Mouse (Mus musculus) thymus, postnatal 14 days (tissue): ENCODE measurements around the gene Oxnad1.
"Not testable (repeated sequence)": the region's sequence is repeated elsewhere in the genome, so short reads cannot be mapped to it uniquely, and the experiment has no call there.

Experiments used
- DNase-seq: peaks from one replicate; pipeline ENCODE4 v3.0.0; 2021

The Oxnad1 gene

DNA sequence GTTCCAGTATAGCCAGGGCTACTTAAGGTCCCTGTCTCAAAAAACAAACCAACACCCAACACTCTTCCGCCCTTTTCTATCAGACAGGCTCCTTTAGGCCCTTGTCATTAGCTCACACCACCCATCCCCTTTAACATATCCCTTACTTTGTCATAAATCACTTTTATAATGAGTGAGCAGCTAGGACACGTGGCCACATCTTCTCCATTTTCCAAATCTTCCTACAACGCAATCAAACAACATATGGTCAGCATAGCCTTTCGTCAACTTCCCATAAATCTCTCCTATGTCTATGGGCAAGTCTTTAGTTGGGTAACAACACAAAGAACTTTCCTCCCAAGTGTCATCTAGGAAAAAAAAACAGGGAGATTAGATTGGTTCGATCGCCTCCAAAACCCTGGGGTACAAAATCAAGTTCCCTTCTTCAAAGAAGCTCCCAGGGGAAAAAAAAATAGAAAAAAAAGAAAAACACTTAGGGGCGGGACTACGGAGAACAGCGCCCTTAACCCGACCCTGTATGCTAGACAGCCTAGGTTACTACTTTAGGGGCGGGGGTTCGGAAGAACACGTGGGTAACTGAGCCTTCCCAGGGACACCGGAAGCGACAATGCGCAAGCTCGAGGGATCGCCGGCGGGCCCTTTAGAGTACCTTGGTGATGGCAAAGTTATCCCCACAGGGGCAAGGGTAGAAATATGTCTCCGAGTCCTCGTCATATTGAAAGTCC, at the start of gene Oxnad1:
Gene Oxnad1, plus strand, starts transcription at position 614 of the 725 bp plus-strand sequence.
- peak; percentile 89 for DNase-seq

DNA sequence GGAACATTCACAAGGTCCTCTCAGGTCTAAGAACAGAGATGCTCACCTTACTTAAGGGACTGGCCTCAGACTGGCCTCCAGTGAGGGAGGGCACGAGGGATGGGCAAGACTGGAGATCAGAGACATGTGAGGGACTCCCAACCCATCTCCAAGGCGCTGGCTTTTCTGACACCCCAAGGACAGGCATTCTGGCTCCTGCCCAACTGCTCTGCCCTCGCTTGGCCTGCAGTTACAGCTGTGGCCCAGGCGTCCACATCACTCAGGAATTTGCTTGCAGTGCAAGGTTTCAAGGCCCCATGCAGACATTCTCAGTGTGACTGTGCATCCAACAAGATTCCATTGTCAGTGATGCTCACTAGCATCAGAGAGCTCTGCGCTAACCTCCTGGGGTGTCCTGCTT, 48.7 kb upstream of the Oxnad1 start:
- no peak for DNase-seq

DNA sequence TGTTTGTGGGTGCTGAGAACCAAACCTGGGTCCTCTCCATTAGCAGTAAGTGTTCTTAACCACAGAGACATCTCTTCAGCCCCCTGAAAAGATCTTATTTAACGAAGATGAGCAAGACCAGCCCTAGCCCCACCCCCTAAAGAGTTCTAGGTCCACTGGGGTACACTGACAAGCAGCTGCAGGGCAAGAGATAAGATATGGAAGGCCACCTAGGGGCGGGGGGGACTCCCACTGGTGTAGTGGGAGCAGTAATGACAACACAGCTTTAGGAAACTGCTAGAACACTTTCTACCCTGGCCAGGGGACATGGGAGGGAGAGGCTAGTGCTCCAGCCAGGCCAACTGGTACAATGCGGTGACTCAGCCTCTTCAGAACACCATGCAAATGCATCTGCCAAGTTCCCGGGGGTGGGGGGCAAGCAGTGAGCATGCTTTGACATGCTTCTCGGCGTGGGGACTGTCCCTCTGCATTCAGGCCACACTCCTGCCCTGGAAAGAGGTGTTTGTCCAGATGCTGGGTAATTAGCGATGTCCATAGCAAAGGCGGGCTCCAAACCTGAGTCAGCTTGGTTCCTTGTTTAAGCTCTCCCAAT, 47.4 kb upstream of the Oxnad1 start:
- DNase-seq = no peak

DNA sequence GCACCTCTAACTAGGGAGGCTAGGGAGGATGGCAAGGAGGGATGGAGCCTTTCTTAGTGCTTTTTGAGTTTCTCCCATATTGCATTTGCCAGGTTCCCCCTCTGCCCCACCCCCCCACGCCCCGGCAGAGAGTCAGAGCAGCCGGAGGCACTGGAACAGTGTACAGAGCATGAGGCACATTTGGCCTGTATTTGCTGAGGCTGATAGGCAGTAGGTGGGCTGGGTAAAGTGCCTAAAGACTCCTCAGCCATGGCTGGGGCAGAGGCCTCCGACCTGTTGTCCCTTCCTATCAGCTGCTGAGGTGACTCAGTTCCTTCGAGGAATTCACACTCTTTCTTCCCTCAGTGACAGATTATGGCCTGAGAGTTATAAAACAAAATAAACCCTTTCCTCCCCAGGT, 43.1 kb upstream of the Oxnad1 start:
- no peak for DNase-seq

DNA sequence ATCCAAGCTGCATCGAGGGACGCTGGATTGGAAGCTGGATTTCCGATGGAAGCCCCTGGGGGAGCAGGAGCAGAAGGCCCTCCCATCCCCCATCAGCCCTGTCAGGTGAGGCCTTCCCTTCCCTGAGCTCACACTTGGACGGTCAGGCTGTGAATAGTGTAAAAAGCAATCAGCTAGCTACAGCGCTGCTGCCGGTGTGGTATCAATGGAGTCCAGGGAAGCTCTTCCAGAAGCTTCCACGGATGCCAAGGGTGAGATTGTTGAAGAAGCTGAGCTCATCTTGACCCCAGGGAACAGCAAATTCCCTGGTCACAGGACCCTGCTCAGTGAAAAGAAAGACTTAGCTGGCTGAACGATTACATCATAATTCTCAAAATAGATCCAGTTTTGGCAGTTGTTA, 38.8 kb upstream of the Oxnad1 start:
- DNase-seq = no peak

DNA sequence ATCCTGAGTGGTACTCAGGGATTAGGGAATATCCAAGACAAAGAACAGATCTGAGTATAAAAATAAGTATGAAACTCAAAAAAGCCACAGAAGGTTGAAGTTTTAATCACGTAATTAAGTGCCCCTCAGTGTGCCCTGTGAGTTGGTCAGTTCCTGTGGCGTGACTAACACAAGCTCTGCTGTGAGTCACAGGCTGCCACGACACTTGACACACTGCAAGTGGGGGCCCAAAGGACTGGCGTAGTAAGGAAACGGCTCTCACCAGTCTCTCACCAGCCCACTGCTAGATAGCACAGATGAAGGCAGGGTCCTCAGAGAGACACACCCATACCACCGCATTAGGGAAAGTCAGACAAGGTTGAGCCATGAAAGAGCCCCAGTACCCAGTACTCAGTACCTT, 35.0 kb upstream of the Oxnad1 start:
- no peak for DNase-seq

DNA sequence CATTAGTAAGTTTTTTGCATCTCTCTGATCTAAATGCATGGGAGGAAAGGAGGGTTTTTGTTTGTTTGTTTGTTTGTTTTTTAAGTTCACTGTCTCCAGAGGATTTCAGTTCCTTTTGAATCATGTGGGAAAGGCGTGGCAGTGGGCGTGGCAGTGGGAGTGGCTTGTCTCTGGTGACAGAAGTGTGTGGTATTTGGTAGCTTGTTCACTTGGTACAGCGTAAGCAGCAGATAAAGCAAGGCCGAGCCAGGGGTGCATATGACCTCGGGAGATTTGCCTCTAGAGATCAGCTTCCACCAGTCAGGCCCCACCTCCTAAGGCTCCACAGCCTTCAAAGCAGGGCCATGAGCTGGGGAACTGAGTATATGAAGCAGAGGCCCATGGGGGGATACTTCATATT, 31.3 kb upstream of the Oxnad1 start:
- DNase-seq = no peak

DNA sequence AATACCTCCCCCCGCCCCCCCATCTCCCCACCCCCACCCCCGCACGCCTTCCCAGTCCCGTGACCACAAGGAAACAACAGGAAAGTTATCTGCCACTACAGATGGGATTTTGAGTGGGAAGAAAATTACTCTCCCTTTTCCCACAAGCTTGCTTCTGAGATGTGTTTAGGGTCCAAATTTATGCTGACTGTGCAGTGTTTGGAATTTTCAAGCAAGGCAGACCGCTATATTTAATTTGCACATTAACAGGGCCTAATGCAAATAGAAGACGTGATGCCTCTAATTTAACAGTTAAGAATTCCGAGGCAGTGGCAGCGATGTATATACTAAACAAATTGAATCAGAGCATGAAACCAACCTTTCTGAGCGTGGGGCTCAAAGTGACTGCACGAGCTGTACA, 30.4 kb upstream of the Oxnad1 start:
- no peak for DNase-seq

DNA sequence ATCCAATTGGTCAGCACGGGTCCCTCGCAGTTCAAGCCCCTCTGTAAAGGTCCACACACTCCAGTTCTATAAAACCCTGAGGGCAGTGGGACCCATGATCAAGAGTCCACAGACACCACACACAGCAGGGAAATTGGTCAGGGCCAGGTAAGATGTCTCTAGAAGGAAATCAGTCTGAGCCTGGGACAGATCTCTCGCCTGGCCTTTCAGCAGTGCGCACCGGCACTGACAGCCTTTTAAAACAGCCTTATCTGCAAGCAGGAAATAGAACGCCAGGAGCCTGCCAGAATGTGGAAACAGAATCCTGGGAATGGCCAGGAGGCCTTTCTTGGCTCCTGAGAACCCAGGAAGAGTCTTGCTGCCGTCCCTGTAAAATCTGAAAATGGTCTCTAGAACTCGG, 29.4 kb upstream of the Oxnad1 start:
- DNase-seq = no peak

DNA sequence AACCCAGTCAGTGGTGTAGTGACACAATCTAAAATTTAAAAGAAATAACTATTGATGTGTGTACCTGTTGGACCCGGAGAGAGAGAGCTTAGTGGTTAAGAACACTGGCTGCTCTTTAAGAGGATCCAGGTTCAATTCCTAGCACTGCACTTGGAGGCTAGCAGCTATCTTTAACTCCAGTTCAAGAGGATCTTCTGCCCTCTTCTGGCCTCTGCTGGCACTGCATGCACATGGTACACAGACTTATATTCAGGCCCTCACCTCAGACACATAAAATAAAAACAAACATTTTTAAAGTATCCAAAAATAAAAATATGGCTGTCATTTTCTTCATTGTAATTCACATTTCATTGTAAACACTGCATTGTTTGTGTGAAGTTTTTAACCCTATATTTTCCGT, 28.5 kb upstream of the Oxnad1 start:
- DNase-seq = peak; percentile 52

DNA sequence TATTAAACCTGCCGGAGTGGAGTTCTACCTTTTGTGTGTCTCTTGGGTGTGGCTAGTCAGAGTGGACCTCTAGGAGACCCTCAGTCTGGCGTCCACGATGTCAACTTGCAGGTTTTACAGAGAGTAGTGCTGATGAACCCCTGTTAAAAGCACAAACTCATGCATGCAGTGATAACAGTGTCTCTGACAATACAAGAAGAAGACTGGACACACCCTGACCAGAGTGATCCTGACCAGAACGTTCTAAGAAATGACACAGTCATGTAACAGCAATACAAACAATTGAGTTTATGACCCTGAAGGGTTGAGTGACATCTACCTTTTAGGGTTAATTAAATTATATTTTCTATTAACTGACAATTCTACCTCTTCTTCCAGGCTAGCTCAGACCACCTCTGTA, 27.5 kb upstream of the Oxnad1 start:
- DNase-seq = no peak

DNA sequence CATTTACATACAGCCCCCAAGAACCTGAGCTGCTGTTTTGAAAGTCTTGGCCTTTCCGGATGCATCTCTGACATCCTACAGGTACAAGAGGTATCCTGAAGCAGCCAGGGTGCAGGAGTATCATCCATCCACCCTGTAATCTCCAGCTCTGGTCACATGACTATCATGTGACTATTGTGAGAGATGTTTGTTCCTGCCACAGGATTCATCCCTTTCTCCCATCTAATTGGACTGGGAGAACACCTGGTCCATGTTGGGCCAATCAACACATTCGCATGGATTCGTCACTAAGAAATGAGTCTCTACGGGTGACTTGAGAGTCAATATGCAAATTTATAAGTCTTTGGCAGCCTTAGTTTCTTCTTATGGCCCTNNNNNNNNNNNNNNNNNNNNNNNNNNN, 23.8 kb upstream of the Oxnad1 start:
- DNase-seq = no peak

DNA sequence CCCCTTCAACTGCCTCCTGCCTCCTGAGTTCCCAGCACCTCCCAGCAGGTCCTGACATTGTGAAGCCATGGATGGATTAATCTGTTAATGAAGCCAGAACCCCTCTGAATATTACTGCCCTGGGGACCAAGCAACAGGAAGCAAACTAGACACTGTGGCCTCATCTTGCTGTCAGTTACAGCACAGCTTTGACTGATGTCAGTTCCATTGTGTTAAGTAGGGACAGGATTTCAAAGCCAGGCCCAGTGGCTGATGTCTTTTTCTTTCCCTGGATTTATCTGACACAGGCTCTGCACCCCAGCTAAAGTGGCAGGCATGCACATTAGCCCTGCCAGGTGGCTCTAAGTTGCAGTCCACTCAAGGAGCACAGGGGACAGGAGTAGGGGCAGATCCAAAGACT, 12.4 kb upstream of the Oxnad1 start:
- no peak for DNase-seq

DNA sequence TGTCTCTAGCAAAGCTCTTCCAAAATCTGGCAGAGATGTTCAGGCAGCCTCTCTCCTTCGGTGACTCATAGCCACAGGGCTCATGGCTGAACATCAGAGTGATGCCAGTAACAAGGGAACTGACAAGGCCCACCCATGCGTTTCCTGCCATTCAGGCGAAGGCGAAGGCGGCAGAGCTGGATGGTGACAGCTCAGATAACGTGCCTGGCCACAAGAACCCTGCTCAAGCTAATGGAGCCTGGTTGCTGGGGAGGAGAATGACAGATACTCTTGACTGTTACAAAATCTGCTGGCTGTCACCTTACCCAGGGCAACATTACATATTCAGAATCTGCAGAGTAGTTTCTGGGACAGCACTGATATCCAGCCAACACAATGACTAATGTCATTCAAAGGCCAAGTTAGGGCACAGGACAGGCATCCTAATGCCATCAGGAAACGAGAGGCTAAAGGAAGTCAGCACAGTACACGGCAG, 11.9 kb upstream of the Oxnad1 start:
- DNase-seq = no peak

DNA sequence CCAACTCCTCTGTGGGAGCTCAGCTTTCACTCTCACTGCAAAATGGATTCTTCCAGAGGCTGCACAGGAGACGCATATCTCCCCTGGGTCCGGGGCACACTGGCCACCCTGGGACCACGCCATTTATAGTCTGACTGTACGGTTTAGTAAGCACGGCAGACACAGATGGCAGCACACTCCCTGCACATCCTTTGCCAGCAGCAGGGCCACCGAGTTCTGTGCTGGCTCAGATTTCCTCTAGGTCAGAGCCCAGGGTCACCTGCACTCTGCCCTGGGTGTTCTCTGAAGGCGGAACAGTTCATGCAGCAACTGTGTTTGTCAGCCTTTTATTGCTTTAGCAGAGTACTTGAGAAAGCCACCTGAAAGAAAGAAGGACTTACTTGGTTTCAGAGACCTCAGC, 11.3 kb upstream of the Oxnad1 start:
- DNase-seq = no peak

DNA sequence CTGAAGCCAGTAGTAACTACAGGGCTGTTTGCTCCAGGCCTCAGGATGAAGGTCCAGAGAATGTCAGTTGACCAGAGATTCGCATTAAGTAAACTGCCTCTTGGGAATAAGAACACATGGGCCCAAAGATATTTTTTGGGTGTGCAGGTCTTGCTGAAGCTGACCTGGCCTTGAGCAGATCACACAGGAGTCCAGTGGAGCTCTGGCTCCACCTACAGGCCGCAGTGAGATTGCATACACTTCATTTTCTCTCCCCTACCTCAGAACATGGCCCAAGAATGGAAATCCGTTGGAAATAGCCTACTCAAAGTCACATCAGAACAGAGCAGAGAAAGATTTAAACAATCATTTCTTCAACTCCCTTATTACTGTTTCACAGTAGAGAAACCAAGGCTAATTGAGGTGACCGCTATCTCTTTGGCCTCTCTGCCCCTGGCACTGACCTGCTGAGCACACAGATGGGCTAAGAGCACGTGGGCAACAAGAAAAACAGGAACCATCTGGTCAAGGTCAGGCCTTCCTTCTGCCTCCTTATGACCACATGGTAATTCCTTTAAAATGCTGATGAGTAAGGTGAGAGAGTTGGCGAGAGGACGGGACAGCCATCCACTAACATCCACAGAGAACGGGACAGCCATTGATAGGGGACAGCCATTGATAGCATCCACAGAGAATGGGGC, 8.1 kb upstream of the Oxnad1 start:
- DNase-seq = peak; percentile 49

DNA sequence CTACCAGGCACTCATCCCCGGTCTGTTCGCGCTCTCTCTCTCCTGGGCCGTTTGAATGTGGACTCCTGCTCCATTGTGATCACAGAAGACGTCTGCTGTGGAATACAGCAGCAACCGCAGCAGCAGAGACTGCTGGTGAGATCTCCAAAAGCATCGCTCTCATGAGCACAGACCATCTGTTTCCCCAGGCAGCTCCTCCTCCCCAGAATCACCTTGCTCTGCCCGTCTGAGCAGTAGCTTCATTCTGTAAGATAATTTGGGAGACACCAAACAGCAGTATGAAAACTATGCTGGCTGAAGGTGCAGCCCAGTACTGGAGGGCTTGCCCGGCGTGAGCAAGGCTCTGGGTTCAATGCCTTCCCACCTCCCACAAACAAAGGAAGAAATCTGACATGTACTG, 4.1 kb upstream of the Oxnad1 start:
- DNase-seq = no peak

DNA sequence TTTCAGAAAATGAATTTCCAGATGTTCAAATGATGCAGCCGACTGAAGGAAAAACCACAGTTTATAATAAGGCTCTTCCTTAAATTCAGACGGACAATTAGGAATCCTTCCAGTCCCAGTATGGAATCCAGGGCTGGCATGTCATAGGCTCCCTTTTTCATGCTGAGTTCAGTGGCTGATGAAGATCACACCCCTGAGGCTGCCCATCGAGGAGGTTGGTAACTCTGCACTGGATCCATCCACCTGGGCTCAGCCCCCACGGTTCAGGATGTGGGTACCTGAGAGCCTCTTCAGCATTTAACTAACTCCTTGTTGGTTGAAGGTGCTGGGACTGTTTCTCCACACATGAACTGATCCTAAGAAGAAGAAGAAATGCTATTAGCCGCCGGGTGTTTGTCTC, 2.3 kb upstream of the Oxnad1 start:
- no peak for DNase-seq

DNA sequence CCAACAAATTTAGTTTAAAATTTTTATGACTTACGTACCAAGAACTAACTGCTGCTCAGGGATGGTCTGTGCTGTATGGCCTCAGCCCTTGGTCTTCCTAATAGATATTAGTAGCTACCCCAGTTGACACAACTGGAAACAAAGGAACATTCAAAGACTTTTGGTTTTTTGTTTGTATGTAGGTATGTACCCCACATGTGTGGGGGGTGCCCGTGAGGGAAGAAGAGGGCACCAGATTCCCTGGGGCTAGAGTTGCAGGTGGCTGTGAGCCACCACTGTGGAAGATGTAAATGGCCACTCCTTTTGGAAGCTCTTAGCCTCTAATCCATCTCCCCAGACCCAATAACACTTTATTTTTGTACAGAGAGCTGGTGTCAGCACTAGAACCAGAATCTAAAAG, 1.7 kb upstream of the Oxnad1 start:
- no peak for DNase-seq

DNA sequence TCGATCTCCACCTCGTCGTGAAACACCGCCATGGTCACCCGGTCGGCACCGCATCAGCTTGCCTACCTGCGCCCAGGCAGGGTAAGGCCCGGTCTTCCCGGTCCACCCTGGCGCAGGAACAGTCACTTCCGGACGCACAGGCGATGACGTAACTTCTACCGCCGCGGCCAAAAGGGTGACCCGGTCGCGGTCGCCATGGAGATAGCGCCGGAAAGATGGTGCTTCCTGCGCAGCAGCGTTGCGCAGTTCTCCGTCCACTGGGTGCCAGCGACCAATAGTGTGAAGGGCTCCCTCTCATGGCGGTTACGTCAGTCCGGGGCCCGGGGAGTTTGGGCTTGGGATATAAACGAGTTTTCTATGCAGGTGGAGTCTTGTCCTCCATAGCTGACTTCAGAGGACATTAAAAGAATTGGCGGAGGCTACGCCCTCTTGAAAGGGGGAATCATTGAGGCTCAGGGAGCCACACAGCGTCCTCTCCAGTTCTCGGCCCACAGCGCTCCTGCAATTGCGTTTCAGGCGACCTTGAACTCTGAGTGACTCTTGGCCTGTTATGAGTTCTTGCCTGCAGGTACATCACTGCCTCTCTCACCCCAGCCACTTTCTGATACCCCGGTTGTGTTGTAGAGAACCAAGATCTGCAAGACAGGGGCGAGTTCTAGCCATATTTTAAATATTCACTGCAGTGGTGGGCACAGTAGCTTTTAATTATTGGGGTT, 470 bp downstream of the Oxnad1 start, which contains the start of gene Dph3:
Gene Dph3, minus strand, starts transcription at position 244 of the 716 bp plus-strand sequence.
- peak; percentile 96 for DNase-seq

DNA sequence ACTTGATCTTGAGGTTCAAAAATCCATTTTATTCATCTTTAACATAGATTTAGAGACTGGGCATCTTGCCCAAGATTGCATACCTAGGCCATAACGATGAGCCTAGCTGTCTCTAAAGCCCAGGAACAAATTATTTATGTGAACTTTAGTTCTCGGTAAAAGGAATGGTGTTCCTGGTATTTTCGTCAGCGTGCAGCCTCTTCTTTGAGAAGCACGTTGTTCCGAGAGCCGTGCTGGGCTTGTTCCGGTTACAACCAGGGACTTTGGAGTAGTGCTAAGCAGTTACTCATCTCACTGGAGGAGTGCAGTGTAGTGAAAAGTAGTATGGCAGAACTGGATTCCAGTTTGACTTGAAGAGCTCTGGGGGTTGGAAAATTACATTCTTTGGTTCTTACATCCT, 1.1 kb downstream of the Oxnad1 start:
- DNase-seq = no peak

DNA sequence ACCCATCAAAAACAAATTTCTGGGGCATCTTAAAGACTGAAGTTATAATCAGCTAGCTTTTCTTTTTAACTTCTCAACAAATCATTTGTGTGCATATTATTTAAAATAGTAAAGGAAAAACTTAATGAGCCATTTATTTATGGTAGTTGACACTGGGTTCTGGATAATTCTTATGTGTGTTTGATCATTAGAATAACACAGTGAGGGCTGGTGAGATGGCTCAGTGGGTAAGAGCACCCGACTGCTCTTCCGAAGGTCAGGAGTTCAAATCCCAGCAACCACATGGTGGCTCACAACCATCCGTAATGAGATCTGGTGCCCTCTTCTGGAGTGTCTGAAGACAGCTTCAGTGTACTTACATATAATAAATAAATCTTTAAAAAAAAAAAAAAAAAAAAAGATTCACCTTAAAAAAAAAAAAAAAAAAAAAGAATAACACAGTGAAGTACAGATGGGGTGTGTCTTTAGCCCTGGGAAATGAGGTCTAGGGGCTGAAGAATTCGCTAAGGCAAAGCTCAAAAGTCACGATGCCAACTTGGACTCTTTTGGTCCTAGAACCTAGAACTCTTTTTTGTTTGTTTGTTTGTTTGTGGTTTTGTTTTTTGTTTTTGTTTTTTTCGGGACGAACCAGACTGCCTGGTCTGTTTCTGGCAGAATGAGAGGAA, 2.5 kb downstream of the Oxnad1 start:
- DNase-seq = not testable (repeated sequence)

DNA sequence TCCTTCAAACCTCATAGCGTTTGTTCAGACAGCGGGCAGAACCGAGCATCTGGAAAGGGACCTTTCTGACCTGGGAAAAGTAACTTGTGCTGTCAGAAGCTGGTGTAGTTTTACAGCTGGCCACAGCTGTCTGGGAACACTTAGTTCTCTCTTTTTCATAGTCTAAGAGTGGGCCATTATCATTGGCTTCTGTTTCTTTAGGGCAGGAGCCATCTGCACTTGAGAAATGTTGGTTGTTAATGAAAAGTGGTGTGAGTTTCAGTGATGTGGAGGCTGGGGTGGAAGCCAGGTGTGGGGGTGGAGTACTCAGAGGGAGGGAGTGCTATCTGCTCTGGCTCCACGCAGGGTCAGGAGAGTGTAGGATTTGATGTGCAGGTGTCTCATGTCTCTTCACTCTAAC, 6.0 kb downstream of the Oxnad1 start:
- DNase-seq = no peak
